Mouse (Mus musculus) heart, embryonic 12.5 days (tissue): ENCODE measurements at regions not wholly inside any gene's neighbourhood (a gene's known extent, or its start where the extent isn't known, plus 50 kb on each side); places are given as distances from the start of the nearest gene placed in this dataset.
"Not testable (repeated sequence)": the region's sequence is repeated elsewhere in the genome, so short reads cannot be mapped to it uniquely, and the experiment has no call there.

Experiments
- ATAC-seq: fragments of 200-750 bp; cut with Nextera tagmentation; 2 replicates; pipeline ENCODE4 v1.8.0; 2017; ENCODE audit warnings: moderate TSS enrichment, moderate library complexity; ENCODE audit not compliant: insufficient number of reproducible peaks, low FRiP score
- H3K27ac ChIP-seq: fragments of 300-500 bp; sonication (generic); 2 replicates; pipeline ENCODE4 v1.5.1; 2016; ENCODE audit warnings: mild to moderate bottlenecking, moderate library complexity; ENCODE audit not compliant: poor library complexity, severe bottlenecking
- H3K27me3 ChIP-seq: fragments of 300-500 bp; sonication (generic); replicated peaks from 2 replicates; pipeline ENCODE4 v1.6.1; 2016; ENCODE audit warnings: mild to moderate bottlenecking, moderate library complexity
- H3K36me3 ChIP-seq: fragments of 300-500 bp; sonication (generic); 2 replicates; pipeline ENCODE4 v1.6.1; 2016; ENCODE audit warnings: mild to moderate bottlenecking, moderate library complexity
- H3K4me1 ChIP-seq: fragments of 300-500 bp; sonication (generic); replicated peaks from 2 replicates; pipeline ENCODE4 v1.6.1; 2016; ENCODE audit warnings: mild to moderate bottlenecking
- H3K4me2 ChIP-seq: fragments of 300-500 bp; sonication (generic); 2 replicates; pipeline ENCODE4 v1.6.1; 2016; ENCODE audit warnings: mild to moderate bottlenecking, moderate library complexity
- H3K4me3 ChIP-seq: fragments of 300-500 bp; sonication (generic); 2 replicates; pipeline ENCODE4 v1.5.1; 2016; ENCODE audit warnings: mild to moderate bottlenecking
- H3K9ac ChIP-seq: fragments of 300-500 bp; sonication (generic); 2 replicates; pipeline ENCODE4 v1.6.1; 2016; ENCODE audit warnings: mild to moderate bottlenecking, moderate library complexity
- H3K9me3 ChIP-seq: fragments of 300-500 bp; sonication (generic); replicated peaks from 2 replicates; pipeline ENCODE4 v1.6.1; 2016; ENCODE audit warnings: mild to moderate bottlenecking, moderate library complexity
- WGBS: fragments of 180-500 bp; shearing (Covaris S2); methylation state at CpG from one replicate; pipeline ENCODE4 v1.1.7; 2016; 5-methylcytosine and 5-hydroxymethylcytosine counted together

GRCm38 (mm10) chr3:110880472-110880871, 629.7 kb upstream of the Prmt6 start:
- not testable (repeated sequence) for H3K4me2 ChIP-seq, H3K4me3 ChIP-seq, H3K27me3 ChIP-seq, H3K9me3 ChIP-seq, H3K4me1 ChIP-seq, H3K9ac ChIP-seq, H3K36me3 ChIP-seq, H3K27ac ChIP-seq, ATAC-seq
- 60% methylated on average over 2 of the region's 2 CpGs for WGBS

GRCm38 (mm10) chr3:110865989-110866388, 615.2 kb upstream of the Prmt6 start:
- Histone ChIP-seq H3K36me3 (no peaks in the 10 kb centered on the region), H3K4me3 (no peak overlapping the region), H3K27ac (no peak overlapping the region), H3K4me1 (no peaks in the 10 kb centered on the region), H3K27me3 (no peaks in the 10 kb centered on the region), H3K4me2 (no peak overlapping the region), H3K9ac (no peak overlapping the region), H3K9me3 (no peaks in the 10 kb centered on the region)
- 70% methylated on average over 1 of the region's 1 CpGs for WGBS
- ATAC-seq = no peak

- no peaks in the 10 kb centered on the region for H3K27me3 ChIP-seq
- no peak overlapping the region for H3K4me2 ChIP-seq
- H3K27ac ChIP-seq = no peak overlapping the region
- no peak for ATAC-seq
- WGBS = 61% methylated on average over 2 of the region's 2 CpGs
- no peaks in the 10 kb centered on the region for H3K36me3 ChIP-seq
- H3K4me3 ChIP-seq = no peak overlapping the region
- no peaks in the 10 kb centered on the region for H3K4me1 ChIP-seq
- H3K9me3 ChIP-seq = no peaks in the 10 kb centered on the region
- H3K9ac ChIP-seq = no peak overlapping the region
Observed at GRCm38 (mm10) chr3:110847222-110847621, 596.4 kb upstream of the Prmt6 start.

GRCm38 (mm10) chr3:110820709-110821401, 570.1 kb upstream of the Prmt6 start:
- Histone ChIP-seq H3K4me3 (no peak overlapping the region), H3K9me3 (no peaks in the 10 kb centered on the region), H3K27me3 (no peaks in the 10 kb centered on the region), H3K4me2 (no peak overlapping the region), H3K27ac (no peak overlapping the region), H3K36me3 (no peaks in the 10 kb centered on the region), H3K9ac (no peak overlapping the region), H3K4me1 (no peaks in the 10 kb centered on the region)
- ATAC-seq = no peak
- 82% methylated on average over 3 of the region's 3 CpGs for WGBS

- H3K4me2 ChIP-seq = no peak overlapping the region
Observed at GRCm38 (mm10) chr3:110789009-110789586, 538.3 kb upstream of the Prmt6 start.

GRCm38 (mm10) chr3:110755266-110755665, 504.5 kb upstream of the Prmt6 start:
- H3K36me3 ChIP-seq = no peaks in the 10 kb centered on the region
- no peak for ATAC-seq
- H3K4me3 ChIP-seq = no peak overlapping the region
- H3K27me3 ChIP-seq = no peaks in the 10 kb centered on the region
- H3K9me3 ChIP-seq = no peaks in the 10 kb centered on the region
- H3K4me1 ChIP-seq = no peaks in the 10 kb centered on the region
- H3K4me2 ChIP-seq = no peak overlapping the region
- 93% methylated on average over 1 of the region's 1 CpGs for WGBS
- no peak overlapping the region for H3K27ac ChIP-seq
- H3K9ac ChIP-seq = no peak overlapping the region

More at GRCm38 (mm10) chr3:110789009-110789586, 538.3 kb upstream of the Prmt6 start:
- Histone ChIP-seq H3K4me3 (no peak overlapping the region), H3K9ac (no peak overlapping the region), H3K4me1 (peaks cover 5% of the 10 kb centered on the region), H3K36me3 (no peaks in the 10 kb centered on the region), H3K27ac (peak overlapping the region; percentile 66), H3K9me3 (no peaks in the 10 kb centered on the region), H3K27me3 (no peaks in the 10 kb centered on the region)
- peak; percentile 80 for ATAC-seq
- WGBS = 12% methylated on average over 4 of the region's 4 CpGs

- Histone ChIP-seq H3K27ac (no peak overlapping the region), H3K27me3 (no peaks in the 10 kb centered on the region), H3K4me2 (no peak overlapping the region), H3K4me3 (no peak overlapping the region), H3K9me3 (no peaks in the 10 kb centered on the region), H3K9ac (no peak overlapping the region), H3K4me1 (no peaks in the 10 kb centered on the region), H3K36me3 (no peaks in the 10 kb centered on the region)
- 40% methylated on average over 2 of the region's 2 CpGs for whole genome bisulfite sequencing
- ATAC-seq = no peak
Observed at GRCm38 (mm10) chr3:110746273-110746672, 495.5 kb upstream of the Prmt6 start.

GRCm38 (mm10) chr3:110700122-110700521, 449.3 kb upstream of the Prmt6 start:
- no peak overlapping the region for H3K4me2 ChIP-seq
- 0 out of 2 replicates have a peak, but pooled peaks cover 2% of the 10 kb centered on the region for H3K4me1 ChIP-seq
- H3K9ac ChIP-seq = no peak overlapping the region
- H3K4me3 ChIP-seq = no peak overlapping the region
- H3K27ac ChIP-seq = no peak overlapping the region
- WGBS = 45% methylated on average over 4 of the region's 4 CpGs
- H3K9me3 ChIP-seq = no peaks in the 10 kb centered on the region
- ATAC-seq = peak; percentile 59; the same call in 1 of the 2 replicates
- no peaks in the 10 kb centered on the region for H3K36me3 ChIP-seq
- H3K27me3 ChIP-seq = no peaks in the 10 kb centered on the region

GRCm38 (mm10) chr3:110667525-110668005, 416.8 kb upstream of the Prmt6 start:
- WGBS = 34% methylated on average over 7 of the region's 7 CpGs

GRCm38 (mm10) chr3:110666992-110667391, 416.2 kb upstream of the Prmt6 start:
- H3K27ac ChIP-seq = no peak overlapping the region
- WGBS = 60% methylated on average over 2 of the region's 2 CpGs
- no peaks in the 10 kb centered on the region for H3K27me3 ChIP-seq
- H3K9ac ChIP-seq = no peak overlapping the region
- ATAC-seq = no peak
- no peak overlapping the region for H3K4me2 ChIP-seq
- no peaks in the 10 kb centered on the region for H3K4me1 ChIP-seq
- H3K36me3 ChIP-seq = no peaks in the 10 kb centered on the region
- H3K9me3 ChIP-seq = no peaks in the 10 kb centered on the region
- no peak overlapping the region for H3K4me3 ChIP-seq

More at GRCm38 (mm10) chr3:110667525-110668005, 416.8 kb upstream of the Prmt6 start:
- Histone ChIP-seq H3K27me3 (no peaks in the 10 kb centered on the region), H3K27ac (no peak overlapping the region), H3K9ac (no peak overlapping the region), H3K4me2 (no peak overlapping the region), H3K36me3 (no peaks in the 10 kb centered on the region), H3K4me3 (no peak overlapping the region), H3K4me1 (no peaks in the 10 kb centered on the region), H3K9me3 (no peaks in the 10 kb centered on the region)
- no peak for ATAC-seq

GRCm38 (mm10) chr3:110657495-110658105, 406.8 kb upstream of the Prmt6 start:
- ATAC-seq = no peak
- H3K27me3 ChIP-seq = no peaks in the 10 kb centered on the region
- no peaks in the 10 kb centered on the region for H3K9me3 ChIP-seq
- H3K36me3 ChIP-seq = no peaks in the 10 kb centered on the region
- no peak overlapping the region for H3K9ac ChIP-seq
- H3K4me3 ChIP-seq = no peak overlapping the region
- 67% methylated on average over 4 of the region's 4 CpGs for WGBS
- H3K4me2 ChIP-seq = no peak overlapping the region
- no peak overlapping the region for H3K27ac ChIP-seq
- no peaks in the 10 kb centered on the region for H3K4me1 ChIP-seq
